Mouse (Mus musculus) embryonic facial prominence, embryonic 14.5 days (tissue): Measurements from ENCODE around the gene Gm20388. TPM values are rescaled to one million over a fixed set of nuclear protein-coding genes. Genes with fewer than 3 reads are reported as not detected.

Experiments used
- ATAC-seq: fragments of 200-750 bp; cut with Nextera tagmentation; 2 replicates; pipeline ENCODE4 v1.8.0; 2017; ENCODE audit warnings: low read depth, moderate number of reproducible peaks, moderate TSS enrichment
- DNase-seq: peaks from one replicate; pipeline ENCODE4 v3.0.0-alpha.2; 2015; ENCODE audit warnings: low spot score
- H3K27ac ChIP-seq: fragments of 300-500 bp; sonication (generic); replicated peaks from 2 replicates; pipeline ENCODE4 v1.5.1; 2014; ENCODE audit warnings: low read depth, mild to moderate bottlenecking, low read length, moderate library complexity
- H3K27me3 ChIP-seq: fragments of 300-500 bp; sonication (generic); replicated peaks from 2 replicates; pipeline ENCODE4 v1.6.1; 2014; ENCODE audit warnings: low read length; ENCODE audit not compliant: control insufficient read depth, insufficient read depth
- H3K36me3 ChIP-seq: fragments of 300-500 bp; sonication (generic); 2 replicates; pipeline ENCODE4 v1.6.1; 2014; ENCODE audit warnings: low read length, mixed read lengths; ENCODE audit not compliant: control insufficient read depth, insufficient read depth
- H3K4me1 ChIP-seq: fragments of 300-500 bp; sonication (generic); 2 replicates; pipeline ENCODE4 v1.6.1; 2014; ENCODE audit warnings: antibody characterized with exemption, low read length; ENCODE audit not compliant: control insufficient read depth, insufficient read depth
- H3K4me2 ChIP-seq: fragments of 300-500 bp; sonication (generic); 2 replicates; pipeline ENCODE4 v1.6.1; 2014; ENCODE audit warnings: low read depth, mild to moderate bottlenecking, low read length, moderate library complexity, mixed read lengths
- H3K4me3 ChIP-seq: fragments of 300-500 bp; sonication (generic); 2 replicates; pipeline ENCODE4 v1.5.1; 2014; ENCODE audit warnings: low read depth, mild to moderate bottlenecking, low read length
- H3K9ac ChIP-seq: fragments of 300-500 bp; sonication (generic); 2 replicates; pipeline ENCODE4 v1.6.1; 2014; ENCODE audit warnings: low read depth, mild to moderate bottlenecking, low read length, moderate library complexity, mixed read lengths
- H3K9me3 ChIP-seq: fragments of 300-500 bp; sonication (generic); 2 replicates; pipeline ENCODE4 v1.6.1; 2016; ENCODE audit warnings: low read length; ENCODE audit not compliant: control insufficient read depth
- WGBS: fragments of 180-500 bp; shearing (Covaris S2); extraction: QIAGEN DNeasy Blood & Tissue Kit; methylation state at CpG from one replicate; pipeline ENCODE4 v1.1.7; 2014; 5-methylcytosine and 5-hydroxymethylcytosine counted together
- polyA plus RNA-seq: library from polyadenylated mRNA; unstranded; fragments of >200 nt; fragmentation: Nextera tagmentation; extraction: Ambion mirVana; gene quantifications from 2 replicates; pipeline ENCODE4 v1.2.1, GENCODE M21; 2014

Gene Gm20388
- polyA plus RNA-seq, 1 experiment from 2014 or later: not detected

DNA sequence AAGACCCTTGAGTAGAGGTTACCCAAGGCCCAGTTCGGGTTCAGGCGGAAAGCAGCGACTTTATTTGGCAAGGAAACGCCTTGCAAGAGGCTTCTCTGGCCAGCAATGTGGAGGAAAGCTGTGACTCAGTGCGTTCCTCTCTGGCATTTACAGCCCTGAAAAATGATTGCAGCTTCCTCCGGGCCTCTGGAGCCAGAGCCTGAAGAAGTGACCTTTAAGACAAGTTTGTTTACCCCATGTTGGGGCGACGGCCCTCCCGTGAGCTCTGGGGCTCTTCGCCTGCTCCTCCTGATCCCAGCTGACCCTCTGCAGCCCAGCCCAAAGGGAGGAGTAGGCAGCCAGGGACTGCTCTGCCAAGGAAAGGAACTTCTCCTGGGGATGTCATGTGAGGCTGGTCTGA lies 1036.6 kb downstream of the Gm20388 start:
- no peak overlapping the region for H3K9ac ChIP-seq
- no peaks in the 10 kb centered on the region for H3K9me3 ChIP-seq
- peaks cover 3% of the 10 kb centered on the region; the same call in 1 of the 2 replicates for H3K4me1 ChIP-seq
- H3K27me3 ChIP-seq: peaks cover 46% of the 10 kb centered on the region
- ATAC-seq (no peak), DNase-seq (no peak)
- H3K27ac ChIP-seq: no peak overlapping the region
- no peaks in the 10 kb centered on the region for H3K36me3 ChIP-seq
- WGBS: 62% methylated on average over 10 of the region's 10 CpGs
- H3K4me2 ChIP-seq: no peak overlapping the region
- no peak overlapping the region for H3K4me3 ChIP-seq

DNA sequence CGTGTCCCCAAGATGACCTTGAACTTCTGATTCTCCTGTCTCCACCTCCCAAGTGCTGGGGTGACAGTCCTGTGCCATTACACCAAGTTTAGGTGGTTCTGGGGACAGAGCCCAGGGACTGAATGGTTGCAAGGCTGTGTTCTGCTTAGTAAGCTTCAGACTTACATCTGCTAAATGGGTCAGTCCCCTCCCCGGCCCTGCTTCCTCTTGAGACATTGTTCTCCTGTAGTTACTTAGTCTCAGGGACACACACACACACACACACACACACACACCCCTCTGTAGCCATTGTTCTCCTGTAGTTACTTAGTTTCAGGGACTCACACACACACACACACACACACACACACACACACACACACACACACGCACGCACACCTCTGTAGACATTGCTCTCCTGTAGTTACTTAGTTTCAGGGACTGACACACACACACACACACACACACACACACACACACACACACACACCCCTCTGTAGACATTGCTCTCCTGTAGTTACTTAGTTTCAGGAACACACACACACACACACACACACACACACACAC lies 1037.5 kb downstream of the Gm20388 start:
- Histone ChIP-seq H3K4me2 (peak overlapping the region; percentile 35; the same call in 1 of the 2 replicates), H3K9ac (no peak overlapping the region), H3K9me3 (no peaks in the 10 kb centered on the region), H3K4me3 (no peak overlapping the region), H3K27me3 (peaks cover 46% of the 10 kb centered on the region), H3K36me3 (no peaks in the 10 kb centered on the region), H3K4me1 (peaks cover 3% of the 10 kb centered on the region; the same call in 1 of the 2 replicates), H3K27ac (no peak overlapping the region)
- 62% methylated on average over 4 of the region's 4 CpGs for WGBS
- no peak for DNase-seq
- no peak for ATAC-seq

DNA sequence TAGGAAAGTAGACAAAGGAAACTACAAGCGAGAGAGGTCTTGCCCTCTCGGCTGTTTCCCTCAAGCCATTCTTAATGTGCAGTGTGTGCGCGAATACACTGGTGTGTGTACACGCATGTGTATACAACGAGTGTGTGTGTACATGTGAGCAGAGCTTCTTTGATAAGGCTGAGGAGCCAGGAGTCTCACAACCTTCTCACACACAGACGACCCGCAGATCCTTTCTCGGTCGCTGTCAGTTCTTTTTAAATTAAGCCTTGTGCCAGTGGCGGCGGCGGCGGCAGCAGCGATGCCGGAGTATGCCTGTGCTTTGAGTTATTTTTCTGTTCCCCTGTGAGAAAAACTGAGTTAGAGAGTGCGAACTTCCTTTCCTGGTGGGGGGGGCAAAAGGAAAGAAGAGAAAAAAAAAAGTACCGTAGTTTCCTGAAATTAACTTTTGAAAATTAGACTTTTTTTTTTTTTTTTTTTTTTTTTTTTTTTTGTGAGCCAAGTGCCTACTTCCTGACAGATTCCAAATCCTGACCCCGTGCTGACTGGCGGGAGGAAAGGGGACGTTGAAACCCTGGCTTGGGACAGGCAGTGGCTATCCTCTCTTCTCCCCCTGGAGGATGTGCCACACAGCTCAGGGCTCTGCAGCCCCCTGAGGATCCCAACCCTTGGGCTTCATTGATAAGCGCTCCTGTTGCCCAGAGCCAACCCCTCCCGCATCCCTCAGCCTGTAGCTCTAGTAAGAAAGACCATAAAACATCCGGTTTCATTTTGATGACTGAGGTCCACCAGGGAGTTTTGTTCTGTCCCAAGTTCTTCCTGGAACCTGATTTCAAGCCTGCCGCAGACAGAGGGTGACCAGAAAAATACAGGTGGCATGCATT lies 1038.2 kb downstream of the Gm20388 start:
- Histone ChIP-seq H3K27me3 (peaks cover 51% of the 10 kb centered on the region), H3K4me2 (peak overlapping the region; percentile 35; the same call in 1 of the 2 replicates), H3K27ac (no peak overlapping the region), H3K36me3 (no peaks in the 10 kb centered on the region), H3K4me1 (peaks cover 3% of the 10 kb centered on the region; the same call in 1 of the 2 replicates), H3K9me3 (no peaks in the 10 kb centered on the region), H3K4me3 (no peak overlapping the region), H3K9ac (no peak overlapping the region)
- DNase-seq (no peak), ATAC-seq (no peak)
- WGBS: 32% methylated on average over 25 of the region's 25 CpGs

DNA sequence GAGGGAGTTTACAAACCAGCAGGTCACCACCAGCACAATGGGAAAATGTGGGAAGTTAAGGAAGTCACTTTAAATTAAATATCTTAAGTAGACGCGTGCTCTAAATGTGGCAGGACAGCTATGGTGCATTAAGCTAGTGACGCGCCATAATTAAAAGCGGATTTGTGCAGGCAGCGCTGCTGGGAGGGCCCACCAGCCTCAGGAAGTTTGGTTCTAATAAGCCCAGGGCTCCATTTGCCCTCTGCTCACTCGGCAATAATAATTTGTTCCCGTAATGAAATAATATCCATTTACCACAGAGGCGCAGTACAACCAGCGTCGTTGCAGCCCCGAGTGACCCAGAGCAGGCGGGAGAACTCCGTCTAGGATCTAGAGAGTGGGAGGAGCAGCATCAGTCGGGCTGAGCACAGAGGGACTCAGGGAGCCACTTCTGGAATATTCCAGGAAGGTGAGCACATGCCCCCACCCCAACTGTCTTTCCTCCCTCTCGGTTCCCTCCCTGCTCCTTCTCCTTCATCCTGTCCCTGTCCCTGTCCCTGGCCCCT lies 1040.1 kb downstream of the Gm20388 start:
- peaks cover 3% of the 10 kb centered on the region; the same call in 1 of the 2 replicates for H3K4me1 ChIP-seq
- no peak overlapping the region for H3K4me3 ChIP-seq
- no peaks in the 10 kb centered on the region for H3K9me3 ChIP-seq
- H3K4me2 ChIP-seq: peak overlapping the region; percentile 13
- 15% methylated on average over 16 of the region's 16 CpGs for WGBS
- peaks cover 62% of the 10 kb centered on the region for H3K27me3 ChIP-seq
- DNase-seq (peak; percentile 77), ATAC-seq (peak; percentile 81)
- no peaks in the 10 kb centered on the region for H3K36me3 ChIP-seq
- H3K27ac ChIP-seq: no peak overlapping the region
- no peak overlapping the region for H3K9ac ChIP-seq

DNA sequence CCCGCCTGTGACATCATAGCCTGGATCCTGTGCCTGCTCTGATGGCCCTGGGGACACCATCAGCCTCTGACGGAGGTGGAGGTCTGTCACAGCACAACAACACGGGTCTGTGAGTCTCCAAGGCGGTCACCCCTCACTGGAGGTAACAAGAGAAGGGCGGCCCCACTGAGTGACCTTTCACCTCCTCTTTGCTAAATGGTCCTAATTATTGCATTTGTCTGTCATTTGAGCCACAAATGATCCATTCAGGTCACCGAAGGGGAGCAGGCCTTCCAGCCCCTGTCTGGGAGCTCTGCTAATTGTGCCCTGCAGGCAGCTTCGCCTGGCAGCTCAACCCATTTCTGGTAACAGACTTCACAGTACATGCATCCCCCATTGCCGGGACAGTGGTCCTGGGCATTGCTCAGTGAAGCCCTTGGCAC lies 1048.8 kb downstream of the Gm20388 start:
- Histone ChIP-seq H3K9me3 (peaks cover 2% of the 10 kb centered on the region; the same call in 1 of the 2 replicates), H3K4me1 (no peaks in the 10 kb centered on the region), H3K27ac (no peak overlapping the region), H3K27me3 (peaks cover 74% of the 10 kb centered on the region), H3K4me2 (no peak overlapping the region), H3K36me3 (no peaks in the 10 kb centered on the region), H3K9ac (no peak overlapping the region), H3K4me3 (no peak overlapping the region)
- WGBS: 13% methylated on average over 8 of the region's 8 CpGs
- DNase-seq (peak; percentile 45), ATAC-seq (peak; percentile 53; the same call in 1 of the 2 replicates)

DNA sequence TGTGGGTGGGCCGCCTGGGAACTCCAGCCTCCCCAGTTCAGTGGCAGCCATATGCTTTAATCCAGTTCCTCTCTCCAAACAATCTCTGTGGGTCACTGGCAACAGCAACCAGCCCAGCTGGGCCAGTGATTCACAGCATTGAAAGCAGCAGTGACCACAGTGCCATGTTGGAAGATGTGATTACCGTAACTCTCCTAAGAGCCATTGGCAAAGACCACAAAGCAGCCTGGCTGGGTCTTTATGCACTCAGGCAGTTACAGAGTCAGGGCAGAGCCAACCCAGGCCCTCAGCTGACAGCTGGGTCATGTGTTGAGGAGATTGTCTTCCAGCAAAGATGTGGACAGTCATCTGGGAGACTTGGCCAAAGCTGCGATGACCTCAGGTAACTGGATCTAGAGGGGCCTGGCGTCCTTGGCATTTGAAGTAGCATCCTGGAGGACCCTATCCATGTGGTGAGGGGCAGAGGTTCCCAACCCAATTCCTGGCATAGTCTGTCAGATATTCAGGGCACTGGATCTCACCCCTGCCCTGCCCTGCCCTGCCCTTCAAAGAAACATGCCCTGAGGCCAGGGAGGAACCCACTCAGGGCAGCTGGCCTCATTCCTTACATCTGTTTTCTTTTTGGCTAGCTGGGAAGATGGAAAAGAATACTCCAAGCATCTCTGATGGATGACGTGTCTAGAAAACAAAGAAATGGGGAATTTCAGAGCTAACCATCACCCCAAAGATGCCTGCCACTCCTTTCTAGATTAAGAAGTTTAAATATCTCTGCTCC lies 1052.2 kb downstream of the Gm20388 start:
- no peaks in the 10 kb centered on the region for H3K36me3 ChIP-seq
- no peak overlapping the region for H3K4me3 ChIP-seq
- H3K27me3 ChIP-seq: peaks cover 59% of the 10 kb centered on the region
- no peak overlapping the region for H3K27ac ChIP-seq
- no peak overlapping the region for H3K9ac ChIP-seq
- 0 out of 2 replicates have a peak, but pooled peaks cover 3% of the 10 kb centered on the region for H3K4me1 ChIP-seq
- WGBS: 87% methylated on average over 5 of the region's 5 CpGs
- H3K9me3 ChIP-seq: peaks cover 3% of the 10 kb centered on the region; the same call in 1 of the 2 replicates
- ATAC-seq (no peak), DNase-seq (no peak)
- H3K4me2 ChIP-seq: no peak overlapping the region

DNA sequence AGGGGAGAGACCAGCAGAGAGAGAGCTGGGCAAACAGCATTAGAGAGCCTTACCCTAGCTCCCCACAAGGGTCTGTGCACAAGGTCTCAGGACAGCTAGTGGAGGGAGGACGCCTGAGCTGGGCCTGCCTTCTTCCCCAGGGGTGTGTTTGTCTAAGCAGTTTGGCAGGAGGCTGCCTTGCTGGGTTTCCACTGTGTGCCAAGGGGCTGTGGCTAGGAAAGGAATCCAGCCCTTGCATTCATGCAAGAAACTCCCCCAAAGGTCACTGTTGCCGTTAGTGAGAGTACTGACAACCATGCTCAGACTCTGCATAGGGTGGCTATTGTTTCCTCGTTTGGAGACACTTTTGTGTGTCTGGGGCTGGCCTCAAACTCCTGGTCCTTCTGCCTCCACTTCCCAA lies 1055.9 kb downstream of the Gm20388 start:
- ATAC-seq (no peak), DNase-seq (peak; percentile 66)
- peaks cover 51% of the 10 kb centered on the region for H3K27me3 ChIP-seq
- no peak overlapping the region for H3K4me3 ChIP-seq
- H3K9me3 ChIP-seq: peaks cover 3% of the 10 kb centered on the region; the same call in 1 of the 2 replicates
- no peaks in the 10 kb centered on the region for H3K36me3 ChIP-seq
- 23% methylated on average over 3 of the region's 3 CpGs for WGBS
- H3K27ac ChIP-seq: no peak overlapping the region
- H3K4me2 ChIP-seq: no peak overlapping the region
- no peak overlapping the region for H3K9ac ChIP-seq
- H3K4me1 ChIP-seq: peaks cover 3% of the 10 kb centered on the region; the same call in 1 of the 2 replicates

DNA sequence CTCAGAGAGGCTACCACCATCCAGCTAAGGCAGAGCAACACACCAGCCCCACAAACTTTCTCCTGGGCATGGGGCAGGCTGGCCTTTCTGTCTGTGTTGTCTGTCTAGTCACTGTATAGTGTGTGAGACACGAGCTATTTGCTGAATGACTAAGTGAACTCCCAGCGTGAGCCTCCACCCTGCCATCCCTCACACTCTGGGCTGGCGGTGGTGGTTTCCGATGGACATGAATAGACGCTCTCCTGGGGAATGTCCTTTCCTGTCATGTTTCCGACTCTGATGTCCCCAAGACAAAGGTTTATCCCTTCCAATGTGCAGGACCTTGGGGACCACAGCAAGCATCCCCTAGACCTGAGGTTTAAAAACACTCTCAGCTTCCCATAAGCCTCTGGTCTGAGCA lies 1057.7 kb downstream of the Gm20388 start:
- no peak overlapping the region for H3K27ac ChIP-seq
- H3K4me1 ChIP-seq: peaks cover 8% of the 10 kb centered on the region; the same call in 1 of the 2 replicates
- no peak overlapping the region for H3K4me3 ChIP-seq
- DNase-seq (no peak), ATAC-seq (no peak)
- H3K4me2 ChIP-seq: no peak overlapping the region
- peaks cover 60% of the 10 kb centered on the region for H3K27me3 ChIP-seq
- H3K9ac ChIP-seq: no peak overlapping the region
- 51% methylated on average over 6 of the region's 6 CpGs for WGBS
- H3K9me3 ChIP-seq: peaks cover 3% of the 10 kb centered on the region; the same call in 1 of the 2 replicates
- no peaks in the 10 kb centered on the region for H3K36me3 ChIP-seq
